ENCODE assay signal across 8 mouse cellular contexts in genomic region chr5:115203735-115204561, GRCm38 (mm10). TPM values are rescaled to one million over a fixed set of nuclear protein-coding genes. Genes with fewer than 3 reads are reported as not detected.
DNase-seq lines count a peak whose midpoint lies in the region; ATAC-seq lines count a peak whose summit lies in the region.

No protein-coding gene starts in this region.

- H3K4me2 ChIP-seq in midbrain, embryonic 14.5 days (ENCODE audit: low read length) = peak overlapping the region; percentile 51

- WGBS in heart, embryonic 10.5 days = 14% methylated on average over 23 of the region's 23 CpGs
- WGBS in midbrain, embryonic 14.5 days = 11% methylated on average over 23 of the region's 23 CpGs

- DNase-seq in ES-CJ7 (ENCODE audit: low read depth, low spot score) = peak; percentile 88
- peak; percentile 85 for DNase-seq in brain, adult 2 months (ENCODE audit: low read depth, low spot score)
- DNase-seq in heart, embryonic 10.5 days (ENCODE audit: low spot score) = no peak
- DNase-seq in kidney, postnatal 14 days = peak; percentile 37
- peak; percentile 55 for DNase-seq in midbrain, embryonic 14.5 days
- DNase-seq in spleen, adult 12 weeks (ENCODE audit: low spot score) = no peak
- no peak for DNase-seq in adrenal gland, postnatal 4 days (ENCODE audit: low spot score in 2 of 2)

- ATAC-seq in midbrain, embryonic 14.5 days (ENCODE audit: low FRiP score, low TSS enrichment) = no peak; the same call in 1 of the 2 replicates
- ATAC-seq in erythroid progenitor cell, adult 5-6 weeks (replicated peaks; ENCODE audit: low FRiP score, poor library complexity, severe bottlenecking) = no peak

- peak overlapping the region; percentile 30; the same call in 1 of the 2 replicates for H3K9ac ChIP-seq in midbrain, embryonic 14.5 days (replicated peaks; ENCODE audit: low read length)

- H3K36me3 ChIP-seq in heart, embryonic 10.5 days = no peaks in the 10 kb centered on the region
- no peaks in the 10 kb centered on the region for H3K36me3 ChIP-seq in midbrain, embryonic 14.5 days (ENCODE audit: control insufficient read depth, insufficient read depth, low read length)

- H3K27me3 ChIP-seq in heart, embryonic 10.5 days (ENCODE audit: insufficient read depth, poor library complexity, severe bottlenecking) = peaks cover 26% of the 10 kb centered on the region
- H3K27me3 ChIP-seq in midbrain, embryonic 14.5 days (ENCODE audit: control insufficient read depth, insufficient read depth, low read length) = no peaks in the 10 kb centered on the region

- H3K4me3 ChIP-seq in heart, embryonic 10.5 days = peak overlapping the region; percentile 59
- H3K4me3 ChIP-seq in midbrain, embryonic 14.5 days (replicated peaks; ENCODE audit: low read depth, low read length) = 0 out of 2 replicates have a peak overlapping the region, but pooled peaks have one; percentile 13

- peak overlapping the region; percentile 77; the same call in 1 of the 2 replicates for H3K27ac ChIP-seq in heart, embryonic 10.5 days
- peak overlapping the region; percentile 65 for H3K27ac ChIP-seq in midbrain, embryonic 14.5 days (replicated peaks; ENCODE audit: low read depth, low read length)

- H3K9me3 ChIP-seq in heart, embryonic 10.5 days = no peaks in the 10 kb centered on the region
- no peaks in the 10 kb centered on the region for H3K9me3 ChIP-seq in midbrain, embryonic 14.5 days (ENCODE audit: control insufficient read depth, low read length)

- peaks cover 20% of the 10 kb centered on the region for H3K4me1 ChIP-seq in heart, embryonic 10.5 days
- H3K4me1 ChIP-seq in midbrain, embryonic 14.5 days (ENCODE audit: control insufficient read depth, insufficient read depth, low read length) = peaks cover 8% of the 10 kb centered on the region

RNA-seq across cellular contexts. Expression of gene Cabp1, which starts 9.8 kb away (rescaled TPM):
- polyA plus RNA-seq in heart, embryonic 10.5 days (2016; fragmentation: Nextera tagmentation; extraction: Ambion mirVana) = 0.79 and 1.2 TPM in 2 replicates
- 6.6 and 6.9 TPM in 2 replicates for polyA plus RNA-seq in midbrain, embryonic 14.5 days (2014; fragmentation: Nextera tagmentation; extraction: Ambion mirVana)
- not detected in 2 replicates for total RNA-seq in erythroid progenitor cell, adult 5-6 weeks (2015; ENCODE audit: low replicate concordance)
- not detected in 2 replicates for total RNA-seq in erythroid progenitor cell, adult 5-6 weeks (2017; ENCODE audit: low replicate concordance)
- 1 to 10 TPM; 4.5 to 5.0 TPM for total RNA-seq in adrenal gland, postnatal 4 days (2021)

RNA-seq across cellular contexts. Expression of gene Pop5, which starts 31.7 kb away (rescaled TPM):
- polyA plus RNA-seq in heart, embryonic 10.5 days (2016; fragmentation: Nextera tagmentation; extraction: Ambion mirVana) = 88.7 and 117 TPM in 2 replicates
- 95.6 and 106 TPM in 2 replicates for polyA plus RNA-seq in midbrain, embryonic 14.5 days (2014; fragmentation: Nextera tagmentation; extraction: Ambion mirVana)
- total RNA-seq in erythroid progenitor cell, adult 5-6 weeks (2015; ENCODE audit: low replicate concordance) = 45.8 and 70.0 TPM in 2 replicates
- 29.8 and 33.7 TPM in 2 replicates for total RNA-seq in erythroid progenitor cell, adult 5-6 weeks (2017; ENCODE audit: low replicate concordance)
- 10 to 100 TPM; 45.9 to 46.8 TPM for total RNA-seq in adrenal gland, postnatal 4 days (2021)

RNA-seq across cellular contexts. Expression of gene Mlec, which starts 46.0 kb away (rescaled TPM):
- 110 and 113 TPM in 2 replicates for polyA plus RNA-seq in heart, embryonic 10.5 days (2016; fragmentation: Nextera tagmentation; extraction: Ambion mirVana)
- 14.6 and 18.6 TPM in 2 replicates for polyA plus RNA-seq in midbrain, embryonic 14.5 days (2014; fragmentation: Nextera tagmentation; extraction: Ambion mirVana)
- 32.3 and 36.8 TPM in 2 replicates for total RNA-seq in erythroid progenitor cell, adult 5-6 weeks (2015; ENCODE audit: low replicate concordance)
- 23.2 and 25.9 TPM in 2 replicates for total RNA-seq in erythroid progenitor cell, adult 5-6 weeks (2017; ENCODE audit: low replicate concordance)
- total RNA-seq in adrenal gland, postnatal 4 days (2021) = 100 to 1,000 TPM; 208 to 242 TPM

Comparison
In these comparisons a context has a peak if more than half of its experiments do, and no peak if none do; other contexts are left out.
1. DNase-seq: peak in ES-CJ7 (single experiment), brain, adult 2 months (single experiment), kidney, postnatal 14 days (single experiment) and midbrain, embryonic 14.5 days (single experiment); none in heart, embryonic 10.5 days (single experiment), spleen, adult 12 weeks (single experiment) and adrenal gland, postnatal 4 days (0 of 2).
2. RNA of gene Cabp1, which starts 9.8 kb away (total RNA-seq): 4.5 to 5.0 TPM in adrenal gland, postnatal 4 days; not detected in erythroid progenitor cell, adult 5-6 weeks; every median in the first group is over 4 times any median in the second.
3. RNA of gene Mlec, which starts 46.0 kb away (total RNA-seq): 208 to 242 TPM in adrenal gland, postnatal 4 days; 23.2 to 36.8 TPM in erythroid progenitor cell, adult 5-6 weeks; every median in the first group is over 4 times any median in the second.